Mouse (Mus musculus) left cerebral cortex, adult 9 months (tissue): Measurements from ENCODE around the gene Agbl3.

Experiments
- DNase-seq, 2 experiments: peaks; one replicate each; pipeline ENCODE4 v3.0.0; 2022; ENCODE audit warnings: low spot score in 2 of 2

Gene Agbl3

GRCm38 (mm10) chr6:34780231-34780942 lies at the start of gene Agbl3:
Gene Agbl3, plus strand, starts transcription at chr6:34780432.
- DNase-seq, result peak; percentile 83 to 90

- DNase-seq, result no peak
Observed at GRCm38 (mm10) chr6:34731007-34731406, 49.2 kb upstream of the Agbl3 start.

GRCm38 (mm10) chr6:34731529-34731928 lies 48.7 kb upstream of the Agbl3 start:
- DNase-seq, result no peak

- DNase-seq, result no peak
Observed at GRCm38 (mm10) chr6:34734940-34735695, 45.1 kb upstream of the Agbl3 start.

- DNase-seq, result no peak
Observed at GRCm38 (mm10) chr6:34736934-34737333, 43.3 kb upstream of the Agbl3 start.

GRCm38 (mm10) chr6:34743946-34744345 lies 36.3 kb upstream of the Agbl3 start:
- DNase-seq, result no peak

GRCm38 (mm10) chr6:34747846-34748245 lies 32.4 kb upstream of the Agbl3 start:
- DNase-seq, result no peak

GRCm38 (mm10) chr6:34748566-34748965 lies 31.7 kb upstream of the Agbl3 start:
- DNase-seq, result no peak

GRCm38 (mm10) chr6:34749526-34749925 lies 30.7 kb upstream of the Agbl3 start:
- DNase-seq, result no peak

GRCm38 (mm10) chr6:34750487-34751120 lies 29.6 kb upstream of the Agbl3 start:
- no peak for DNase-seq

GRCm38 (mm10) chr6:34751625-34752024 lies 28.6 kb upstream of the Agbl3 start:
- no peak for DNase-seq

GRCm38 (mm10) chr6:34754448-34754847 lies 25.8 kb upstream of the Agbl3 start:
- peak; percentile 9 to 74 for DNase-seq

- no peak for DNase-seq
Observed at GRCm38 (mm10) chr6:34758340-34758739, 21.9 kb upstream of the Agbl3 start.

- peak in 1 of 2 experiments; percentile 33 for DNase-seq
Observed at GRCm38 (mm10) chr6:34760023-34760422, 20.2 kb upstream of the Agbl3 start.

- DNase-seq, result no peak
Observed at GRCm38 (mm10) chr6:34765721-34766120, 14.5 kb upstream of the Agbl3 start.

- DNase-seq, result no peak
Observed at GRCm38 (mm10) chr6:34769984-34770383, 10.2 kb upstream of the Agbl3 start.

- DNase-seq, result no peak
Observed at GRCm38 (mm10) chr6:34770491-34770890, 9.7 kb upstream of the Agbl3 start.

- DNase-seq, result no peak
Observed at GRCm38 (mm10) chr6:34776396-34776795, 3.8 kb upstream of the Agbl3 start.

GRCm38 (mm10) chr6:34777094-34777493 lies 3.1 kb upstream of the Agbl3 start:
- DNase-seq, result no peak

GRCm38 (mm10) chr6:34777981-34778668 lies 2.1 kb upstream of the Agbl3 start:
- no peak for DNase-seq

GRCm38 (mm10) chr6:34780943-34781289 lies 684 bp downstream of the Agbl3 start:
- no peak for DNase-seq

- DNase-seq, result no peak
Observed at GRCm38 (mm10) chr6:34782493-34782892, 2.3 kb downstream of the Agbl3 start.
